Mouse (Mus musculus) B cell, adult 67 days (primary cell): ENCODE results near the gene Gpalpp1. TPM values are rescaled to one million over a fixed set of nuclear protein-coding genes. Genes with fewer than 3 reads are reported as not detected.

Experiments used
- total RNA-seq, 2 experiments: library from RNA; stranded (reverse); gene quantifications; 4 replicates each; pipeline ENCODE4 v1.2.4; 2023

Gpalpp1 gene
- total RNA-seq: 10 to 100 TPM; 19.4 to 20.5 TPM

DNA sequence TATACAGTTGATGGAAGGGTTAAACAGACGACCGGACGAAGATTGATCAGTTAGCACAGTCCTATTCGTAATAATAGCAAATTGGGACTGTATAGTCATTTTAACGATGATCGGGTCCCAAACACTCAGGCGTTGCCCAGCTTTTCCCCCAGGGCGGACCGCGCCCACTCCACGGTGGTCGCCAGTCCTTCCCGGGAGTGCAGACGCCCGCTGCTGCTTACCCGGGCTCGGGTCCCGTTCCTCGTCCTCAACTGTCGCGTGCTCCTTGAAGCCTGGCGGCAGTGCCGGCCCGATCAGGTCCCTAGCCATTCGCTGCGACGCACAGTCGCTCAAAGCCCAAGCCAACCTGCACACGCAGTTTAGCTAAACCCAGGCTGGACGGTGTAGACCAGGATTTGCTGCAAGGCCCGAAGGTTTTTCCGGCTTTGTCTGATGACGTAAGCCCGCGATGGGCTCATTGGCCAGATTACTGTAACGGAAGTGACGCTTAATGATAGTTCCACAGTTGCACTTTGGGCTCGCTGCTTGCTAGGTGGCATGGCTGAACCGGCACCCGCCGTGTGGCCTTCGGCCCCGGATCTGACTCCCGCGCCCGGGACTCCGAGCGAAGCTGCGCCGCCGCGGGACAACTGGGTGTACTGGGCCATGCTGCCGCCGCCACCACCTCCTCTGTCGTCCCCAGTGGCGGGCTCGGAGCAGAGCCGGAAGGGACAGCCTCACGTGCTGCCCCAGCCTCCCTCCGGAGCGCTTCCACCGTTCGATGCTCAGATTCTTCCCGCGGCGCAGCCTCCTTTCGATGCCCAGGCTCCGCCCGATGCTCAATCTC, at the start of gene Gpalpp1, which contains the start of gene Nufip1:
Gpalpp1 (minus strand) TSS at position 365 of the 826 bp plus-strand sequence.
Nufip1 (plus strand) TSS at position 496 of the 826 bp plus-strand sequence.

Other genes starting within 250 kb of the Gpalpp1 start
- not detected for gene Kctd4, start 155.8 kb downstream of the Gpalpp1 start, total RNA-seq
- 10 to 100 TPM; 25.9 to 26.1 TPM for gene Gtf2f2, start 99.9 kb downstream of the Gpalpp1 start, total RNA-seq
- 10 to 100 TPM; 14.2 to 14.6 TPM for gene Nufip1, start 131 bp upstream of the Gpalpp1 start, total RNA-seq